Mouse (Mus musculus) heart, postnatal 4 days (tissue): Measurements from ENCODE around the gene March9. TPM values are rescaled to one million over a fixed set of nuclear protein-coding genes. Genes with fewer than 3 reads are reported as not detected.
"Not testable (repeated sequence)": the region's sequence is repeated elsewhere in the genome, so short reads cannot be mapped to it uniquely, and the experiment has no call there.

Experiments used
- DNase-seq: peaks from one replicate; pipeline ENCODE4 v3.0.0; 2021
- total RNA-seq, 2 experiments: library from RNA; stranded (reverse); gene quantifications; 2 replicates each; pipeline ENCODE4 v1.2.3; 2021

Gene March9
- total RNA-seq, 2 experiments from 2014 or later: 1.7 to 1.8 TPM

GRCm38 (mm10) chr10:127079665-127080391 is 19.8 kb upstream of the March9 start:
- peak; percentile 35 for DNase-seq

- peak; percentile 57 for DNase-seq
Observed at GRCm38 (mm10) chr10:127078677-127079575, 18.9 kb upstream of the March9 start.

GRCm38 (mm10) chr10:127078001-127078676 is 18.2 kb upstream of the March9 start:
- no peak for DNase-seq

GRCm38 (mm10) chr10:127077515-127077914 is 17.5 kb upstream of the March9 start:
- no peak for DNase-seq

- no peak for DNase-seq
Observed at GRCm38 (mm10) chr10:127076082-127076481, 16.1 kb upstream of the March9 start.

GRCm38 (mm10) chr10:127075651-127076050 is 15.7 kb upstream of the March9 start:
- DNase-seq: no peak

- no peak for DNase-seq
Observed at GRCm38 (mm10) chr10:127075080-127075479, 15.1 kb upstream of the March9 start, which contains the start of gene Agap2. Gene Agap2 (plus strand): TSS chr10:127075284.

GRCm38 (mm10) chr10:127073981-127074380 is 14.0 kb upstream of the March9 start:
- DNase-seq: no peak

GRCm38 (mm10) chr10:127072969-127073368 is 13.0 kb upstream of the March9 start:
- DNase-seq: not testable (repeated sequence)

- DNase-seq: not testable (repeated sequence)
Observed at GRCm38 (mm10) chr10:127072270-127072669, 12.3 kb upstream of the March9 start.

- DNase-seq: no peak
Observed at GRCm38 (mm10) chr10:127071203-127071602, 11.2 kb upstream of the March9 start.

- DNase-seq: peak; percentile 88
Observed at GRCm38 (mm10) chr10:127070190-127071121, 10.5 kb upstream of the March9 start, which contains the start of gene Tspan31. Gene Tspan31 (minus strand): TSS chr10:127070264.

- no peak for DNase-seq
Observed at GRCm38 (mm10) chr10:127069281-127070189, 9.6 kb upstream of the March9 start.

- DNase-seq: no peak
Observed at GRCm38 (mm10) chr10:127068360-127069038, 8.5 kb upstream of the March9 start.

GRCm38 (mm10) chr10:127066519-127067018 is 6.6 kb upstream of the March9 start:
- no peak for DNase-seq

GRCm38 (mm10) chr10:127065981-127066380 is 6.0 kb upstream of the March9 start:
- DNase-seq: no peak

- no peak for DNase-seq
Observed at GRCm38 (mm10) chr10:127063913-127064870, 4.2 kb upstream of the March9 start.

- DNase-seq: peak; percentile 99
Observed at GRCm38 (mm10) chr10:127063239-127063872, 3.4 kb upstream of the March9 start, which contains the start of gene Cdk4. Gene Cdk4 (plus strand): TSS chr10:127063534.
